Mouse (Mus musculus) activated CD4-positive, CD25-positive, alpha-beta regulatory T cell, adult 4 months (primary cell): ENCODE data around the gene Fam84b. TPM values are rescaled to one million over a fixed set of nuclear protein-coding genes. Genes with fewer than 3 reads are reported as not detected.
"Not testable (repeated sequence)": the region's sequence is repeated elsewhere in the genome, so short reads cannot be mapped to it uniquely, and the experiment has no call there.

Source experiments
- ATAC-seq: one replicate; pipeline ENCODE4 v1.8.0; 2017
- polyA plus RNA-seq, 2 experiments: library from polyadenylated mRNA; unstranded; fragments of 100-300 nt; shearing (Covaris generic); gene quantifications; one replicate each; pipeline ENCODE4 v1.2.1; 2017

Gene Fam84b
- 1 to 10 TPM; 1.8 to 2.1 TPM for polyA plus RNA-seq

GRCm38 (mm10) chr15:60853231-60853999, at the start of gene Fam84b:
Fam84b (minus strand) TSS chr15:60853778.
- ATAC-seq, result no peak

GRCm38 (mm10) chr15:60898187-60898965, 44.8 kb upstream of the Fam84b start:
- no peak for ATAC-seq

- ATAC-seq, result no peak
Observed at GRCm38 (mm10) chr15:60896040-60896439, 42.5 kb upstream of the Fam84b start.

GRCm38 (mm10) chr15:60892976-60893463, 39.4 kb upstream of the Fam84b start:
- ATAC-seq, result no peak

GRCm38 (mm10) chr15:60888724-60889123, 35.1 kb upstream of the Fam84b start:
- ATAC-seq, result no peak

- no peak for ATAC-seq
Observed at GRCm38 (mm10) chr15:60875721-60876120, 22.1 kb upstream of the Fam84b start.

- ATAC-seq, result no peak
Observed at GRCm38 (mm10) chr15:60862417-60862816, 8.8 kb upstream of the Fam84b start.

- no peak for ATAC-seq
Observed at GRCm38 (mm10) chr15:60855112-60855511, 1.5 kb upstream of the Fam84b start.

GRCm38 (mm10) chr15:60854151-60854550, 573 bp upstream of the Fam84b start:
- no peak for ATAC-seq

- ATAC-seq, result no peak
Observed at GRCm38 (mm10) chr15:60848630-60849029, 4.9 kb downstream of the Fam84b start.

- no peak for ATAC-seq
Observed at GRCm38 (mm10) chr15:60846291-60846690, 7.3 kb downstream of the Fam84b start.

GRCm38 (mm10) chr15:60845886-60846285, 7.7 kb downstream of the Fam84b start:
- ATAC-seq, result no peak

GRCm38 (mm10) chr15:60841785-60842184, 11.8 kb downstream of the Fam84b start:
- no peak for ATAC-seq

GRCm38 (mm10) chr15:60841312-60841711, 12.3 kb downstream of the Fam84b start:
- not testable (repeated sequence) for ATAC-seq

GRCm38 (mm10) chr15:60840296-60840670, 13.3 kb downstream of the Fam84b start:
- ATAC-seq, result no peak

- ATAC-seq, result no peak
Observed at GRCm38 (mm10) chr15:60839539-60840295, 13.9 kb downstream of the Fam84b start.

GRCm38 (mm10) chr15:60838135-60838534, 15.4 kb downstream of the Fam84b start:
- no peak for ATAC-seq

- ATAC-seq, result no peak
Observed at GRCm38 (mm10) chr15:60837719-60838118, 15.9 kb downstream of the Fam84b start.

- ATAC-seq, result no peak
Observed at GRCm38 (mm10) chr15:60836321-60836720, 17.3 kb downstream of the Fam84b start.

GRCm38 (mm10) chr15:60834598-60835571, 18.7 kb downstream of the Fam84b start:
- no peak for ATAC-seq

GRCm38 (mm10) chr15:60833476-60834218, 19.9 kb downstream of the Fam84b start:
- ATAC-seq, result no peak
